Mouse (Mus musculus) bone marrow macrophage, adult 2 months (primary cell): ENCODE data around the gene AU021092.

Experiments used
- CTCF ChIP-seq: IDR thresholded peaks from 2 replicates; pipeline ENCODE4 v1.5.1; 2012; ENCODE audit warnings: low read depth, mild to moderate bottlenecking, low read length, moderate library complexity
- POLR2A ChIP-seq: IDR thresholded peaks from 2 replicates; pipeline ENCODE4 v1.6.1; 2012; ENCODE audit warnings: mild to moderate bottlenecking, low read depth, low read length, borderline replicate concordance

GRCm38 (mm10) chr16:5216686-5217085 is 5.4 kb downstream of the AU021092 start:
- no peak for TF ChIP-seq CTCF
- no peak for TF ChIP-seq POLR2A
